Mouse (Mus musculus): Measurements from ENCODE around the gene Myrf.

The Myrf gene

GRCm38 (mm10) chr19:10240654-10241305 is at the start of gene Myrf:
Gene Myrf (minus strand): TSS chr19:10240748.
- peak; percentile 87 for DNase-seq

GRCm38 (mm10) chr19:10289609-10290150 is 49.1 kb upstream of the Myrf start:
- DNase-seq = no peak

- DNase-seq = no peak
Observed at GRCm38 (mm10) chr19:10288125-10289040, 47.8 kb upstream of the Myrf start.

- DNase-seq = no peak
Observed at GRCm38 (mm10) chr19:10286458-10286872, 45.9 kb upstream of the Myrf start.

- peak; percentile 41 for DNase-seq
Observed at GRCm38 (mm10) chr19:10280771-10281540, 40.4 kb upstream of the Myrf start.

- no peak for DNase-seq
Observed at GRCm38 (mm10) chr19:10279668-10280067, 39.1 kb upstream of the Myrf start.

GRCm38 (mm10) chr19:10278669-10279324 is 38.2 kb upstream of the Myrf start:
- DNase-seq = no peak

- peak; percentile 80 for DNase-seq
Observed at GRCm38 (mm10) chr19:10277759-10278158, 37.2 kb upstream of the Myrf start.

- peak; percentile 46 for DNase-seq
Observed at GRCm38 (mm10) chr19:10277331-10277730, 36.8 kb upstream of the Myrf start.

- no peak for DNase-seq
Observed at GRCm38 (mm10) chr19:10276483-10277144, 36.1 kb upstream of the Myrf start.

GRCm38 (mm10) chr19:10274056-10274455 is 33.5 kb upstream of the Myrf start:
- no peak for DNase-seq

- peak; percentile 70 for DNase-seq
Observed at GRCm38 (mm10) chr19:10272746-10273145, 32.2 kb upstream of the Myrf start.

- no peak for DNase-seq
Observed at GRCm38 (mm10) chr19:10271592-10271991, 31.0 kb upstream of the Myrf start.

GRCm38 (mm10) chr19:10270356-10270755 is 29.8 kb upstream of the Myrf start:
- DNase-seq = no peak

GRCm38 (mm10) chr19:10268851-10269250 is 28.3 kb upstream of the Myrf start:
- no peak for DNase-seq

GRCm38 (mm10) chr19:10267953-10268352 is 27.4 kb upstream of the Myrf start:
- peak; percentile 46 for DNase-seq

- DNase-seq = peak; percentile 53
Observed at GRCm38 (mm10) chr19:10267057-10267456, 26.5 kb upstream of the Myrf start.

- DNase-seq = peak; percentile 92
Observed at GRCm38 (mm10) chr19:10266196-10266850, 25.8 kb upstream of the Myrf start.

- DNase-seq = no peak
Observed at GRCm38 (mm10) chr19:10261369-10261768, 20.8 kb upstream of the Myrf start.

GRCm38 (mm10) chr19:10258279-10259011 is 17.9 kb upstream of the Myrf start:
- peak; percentile 91 for DNase-seq
